Mouse (Mus musculus): ENCODE measurements around the gene Apold1.

Apold1 gene

DNA sequence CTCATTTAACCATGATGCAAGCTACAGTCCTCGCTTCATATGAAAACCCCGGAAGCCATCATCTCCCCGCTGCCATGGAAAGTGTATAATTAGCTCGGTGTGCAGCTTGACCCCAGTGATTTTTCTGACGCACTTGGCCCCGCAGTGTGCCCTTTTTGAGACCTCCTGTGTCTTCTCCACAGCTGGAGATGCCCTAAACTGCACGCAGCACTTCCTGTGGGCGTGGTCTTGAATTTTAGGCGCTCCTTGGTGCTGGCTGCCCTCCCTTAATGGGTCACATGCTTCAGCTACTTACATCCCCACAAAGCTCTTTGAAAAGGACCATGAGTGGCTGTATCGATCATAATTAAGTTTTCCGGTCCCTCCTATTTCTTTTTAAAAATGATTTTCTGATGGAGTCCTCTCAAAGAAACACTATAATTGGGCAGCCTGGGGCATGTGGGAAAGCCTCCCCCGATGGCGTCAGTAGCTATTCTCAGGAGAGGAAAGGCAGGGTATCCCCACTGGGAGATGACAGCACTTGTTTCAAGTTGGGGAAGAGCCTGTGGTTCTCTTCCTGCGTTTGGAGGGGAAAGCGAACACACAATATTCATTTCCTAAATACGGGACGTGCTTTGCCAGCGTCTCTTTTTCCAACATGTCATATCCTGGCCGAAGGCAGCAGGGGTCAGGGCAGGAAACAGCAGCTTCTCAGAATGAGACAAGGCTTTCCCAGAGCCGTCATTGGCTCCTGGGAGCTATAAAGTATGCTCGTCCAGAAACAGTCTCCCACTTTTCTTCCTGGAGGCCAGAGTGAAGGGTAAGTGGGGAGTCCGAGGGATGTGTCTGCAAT, at the start of gene Apold1:
Gene Apold1, plus strand, starts transcription at position 488 of the 832 bp plus-strand sequence.
- peak; percentile 68 for DNase-seq

DNA sequence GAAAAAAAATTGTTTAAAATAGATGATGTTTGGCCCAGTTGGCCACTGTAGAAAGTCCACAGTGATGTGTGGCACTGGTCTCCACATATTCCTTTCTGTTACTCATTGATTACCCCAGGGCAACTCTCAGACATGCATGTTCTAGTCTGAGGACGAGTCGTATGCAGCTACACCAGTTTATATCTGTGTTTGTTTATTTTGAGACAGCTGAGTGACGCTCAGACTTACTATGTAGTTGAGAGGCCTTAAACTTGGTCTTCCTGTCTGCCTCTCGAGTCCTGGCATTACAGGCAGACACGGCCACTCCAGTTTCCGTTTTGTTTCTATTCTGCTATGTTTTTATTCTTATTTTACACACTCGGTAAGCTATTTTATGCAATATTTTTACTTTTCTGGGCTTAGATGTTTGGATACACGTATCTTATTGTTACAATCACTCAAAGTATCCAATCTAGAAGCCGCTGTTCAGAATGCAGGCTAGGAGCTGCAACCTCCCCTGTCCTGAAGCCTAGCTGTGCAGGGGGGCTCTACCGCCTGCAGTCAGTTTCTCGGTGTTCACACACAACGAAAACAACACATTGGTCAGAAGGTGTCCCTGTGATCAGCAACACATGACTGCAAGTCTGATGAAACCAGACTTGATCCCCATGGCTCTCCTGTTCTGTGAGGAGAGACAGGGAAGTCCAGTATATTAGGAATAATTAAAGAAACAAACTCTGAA, 48.9 kb upstream of the Apold1 start:
- no peak for DNase-seq

DNA sequence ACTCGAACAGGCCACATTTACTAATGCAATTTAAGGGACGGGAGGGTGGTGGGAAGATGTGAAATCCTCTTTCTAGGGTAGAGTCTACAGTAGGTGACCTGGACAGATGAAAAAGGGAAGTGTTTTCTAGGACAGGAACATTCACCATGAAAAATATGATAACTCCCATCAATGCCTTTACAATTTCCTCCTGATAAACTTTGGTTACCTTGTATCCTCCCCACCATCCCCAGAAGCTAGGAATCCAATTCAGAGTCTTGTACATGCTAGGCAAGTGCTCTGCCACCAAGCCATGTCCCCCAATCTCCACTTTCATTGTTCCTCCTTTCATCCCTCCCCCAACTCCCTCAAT, 48.3 kb upstream of the Apold1 start:
- no peak for DNase-seq

DNA sequence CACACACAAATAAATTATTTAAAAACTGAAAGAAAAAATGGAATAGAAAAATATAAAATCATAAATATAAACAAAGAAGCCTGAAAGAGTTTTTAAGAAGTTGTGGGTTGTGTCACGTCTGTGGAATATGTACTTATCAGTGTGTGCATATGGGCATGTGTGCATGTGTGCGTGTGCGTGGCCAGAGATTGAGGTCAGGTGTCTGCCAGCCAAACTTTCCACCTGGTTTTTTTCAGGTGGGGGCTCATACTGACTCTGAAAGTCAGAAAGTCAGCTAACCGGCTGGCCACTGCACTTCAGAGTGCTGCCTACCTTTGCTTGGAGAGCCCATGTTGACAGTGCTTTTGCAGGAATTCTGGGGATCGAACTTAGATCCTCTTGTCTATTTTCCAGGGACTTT, 47.2 kb upstream of the Apold1 start:
- no peak for DNase-seq

DNA sequence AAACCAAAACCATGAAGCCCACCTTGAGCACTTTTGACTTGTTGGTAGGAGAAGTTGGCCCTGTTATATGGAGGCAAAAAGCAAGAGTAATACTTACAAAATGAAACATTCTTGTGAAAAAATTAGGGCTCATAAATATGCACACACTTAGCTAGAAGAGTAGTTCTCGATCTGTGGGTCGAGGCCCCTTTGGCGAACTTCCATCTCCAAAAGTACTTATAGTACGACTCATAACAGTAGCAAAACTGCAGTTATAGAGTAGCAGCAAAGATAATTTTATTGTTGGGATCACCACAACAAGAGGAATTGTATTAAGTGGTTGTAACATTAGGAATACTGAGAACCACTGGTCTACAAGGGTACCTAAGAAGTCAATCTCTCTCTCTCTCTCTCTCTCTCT, 41.7 kb upstream of the Apold1 start:
- DNase-seq: no peak

DNA sequence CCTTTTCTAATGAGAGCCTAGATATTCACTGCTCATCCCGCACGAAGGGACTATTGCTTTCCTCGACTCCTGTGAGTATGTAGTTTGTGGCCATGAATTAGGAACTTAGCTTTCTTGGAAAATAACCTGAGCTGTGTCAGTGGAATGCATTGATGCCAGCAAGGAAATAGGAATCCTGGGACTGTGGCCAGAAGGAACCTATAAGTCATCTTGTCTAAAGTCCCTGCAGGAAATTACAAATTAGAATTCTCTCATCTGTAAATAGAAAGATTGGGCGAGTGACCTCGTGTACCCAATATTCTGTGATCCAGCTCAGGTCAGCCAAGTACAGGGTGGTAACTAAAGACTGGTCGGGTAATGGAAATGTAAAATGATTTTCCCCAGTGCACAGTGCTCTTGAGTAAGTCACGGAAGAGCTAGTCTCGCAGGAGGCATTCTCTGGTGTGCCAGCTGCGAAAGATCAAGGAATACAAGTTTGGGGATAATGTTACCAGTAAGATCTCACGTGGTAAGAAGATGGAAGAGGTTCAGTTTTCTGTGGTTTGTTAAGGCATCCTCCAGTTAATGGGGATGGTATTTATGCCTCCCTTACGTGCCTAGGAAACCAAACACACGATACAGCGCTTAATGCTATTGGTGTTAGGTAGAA, 37.6 kb upstream of the Apold1 start:
- DNase-seq: peak; percentile 56

DNA sequence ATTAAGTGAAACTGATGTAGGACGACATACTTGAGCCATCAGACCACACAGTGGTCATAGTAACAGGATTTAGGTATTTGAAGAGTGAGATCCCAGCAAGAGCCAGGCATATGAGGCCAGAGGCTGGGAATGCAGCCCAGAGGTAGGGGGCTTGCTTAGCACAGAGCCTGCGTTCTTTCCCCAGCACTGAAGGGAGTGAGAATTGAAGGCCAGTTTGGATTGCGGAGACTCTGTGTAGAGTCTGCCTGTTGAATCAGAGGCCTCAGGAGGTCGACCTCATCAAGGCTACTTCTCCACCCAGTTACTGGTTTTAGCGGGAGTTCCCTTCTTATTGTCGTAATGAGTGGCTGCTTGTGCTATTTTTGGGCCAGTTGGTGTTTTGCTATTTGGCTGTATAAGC, 35.5 kb upstream of the Apold1 start:
- no peak for DNase-seq

DNA sequence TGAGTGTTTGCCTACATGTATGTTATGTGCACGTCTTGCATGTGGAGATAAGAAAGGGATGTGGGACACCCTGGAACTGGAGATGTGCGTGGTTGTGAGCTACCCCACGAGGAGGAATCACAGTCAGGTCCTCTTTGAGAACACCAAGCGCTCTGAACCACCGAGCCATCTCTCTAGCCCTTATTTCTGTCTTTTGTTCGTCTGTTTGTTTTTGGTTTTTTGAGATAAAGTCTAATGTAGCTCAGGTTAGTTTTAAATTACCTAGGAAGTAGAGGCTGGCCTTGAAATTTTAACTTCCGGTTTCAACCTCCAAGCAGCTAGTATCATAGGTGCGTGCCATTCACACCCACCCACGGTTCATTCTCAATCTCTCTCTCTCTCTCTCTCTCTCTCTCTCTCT, 34.7 kb upstream of the Apold1 start:
- DNase-seq: no peak

DNA sequence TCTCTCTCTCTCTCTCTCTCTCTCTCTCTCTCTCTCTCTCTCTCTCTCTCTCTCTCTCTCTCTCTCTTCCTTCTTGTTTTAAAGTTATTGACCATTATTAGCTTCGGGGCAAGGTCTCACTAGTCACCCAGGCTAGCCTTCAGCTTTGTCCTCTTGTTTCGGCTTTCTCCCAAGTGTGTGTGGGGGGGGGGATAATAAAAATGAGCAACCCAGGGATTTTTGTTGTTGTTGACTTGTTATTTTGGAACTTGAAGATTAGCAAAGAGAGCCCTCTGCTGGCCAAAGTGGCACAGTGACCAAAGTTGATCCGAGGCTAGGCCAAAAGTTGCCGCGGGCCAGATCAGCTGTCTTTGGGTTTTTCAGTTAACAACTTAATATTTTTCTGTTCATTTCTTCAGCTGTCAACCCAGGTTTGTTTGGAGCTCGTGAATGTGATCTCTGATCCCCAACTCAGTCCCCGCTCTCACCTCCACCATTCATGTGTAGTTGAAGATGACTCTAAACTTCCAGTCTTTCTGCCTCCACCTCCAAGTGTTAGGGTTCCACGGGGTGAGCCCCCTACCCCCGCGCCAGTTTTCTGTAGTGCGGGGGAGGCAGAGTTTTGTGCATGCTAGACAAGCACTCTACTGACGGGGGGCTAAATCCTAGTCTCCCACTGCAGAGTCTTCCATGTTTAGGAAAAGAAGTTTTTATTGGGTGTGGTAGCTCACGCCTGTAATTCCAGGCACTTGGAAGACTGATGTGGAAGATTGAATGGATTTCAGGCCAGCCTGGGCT, 34.0 kb upstream of the Apold1 start:
- DNase-seq: peak; percentile 86

DNA sequence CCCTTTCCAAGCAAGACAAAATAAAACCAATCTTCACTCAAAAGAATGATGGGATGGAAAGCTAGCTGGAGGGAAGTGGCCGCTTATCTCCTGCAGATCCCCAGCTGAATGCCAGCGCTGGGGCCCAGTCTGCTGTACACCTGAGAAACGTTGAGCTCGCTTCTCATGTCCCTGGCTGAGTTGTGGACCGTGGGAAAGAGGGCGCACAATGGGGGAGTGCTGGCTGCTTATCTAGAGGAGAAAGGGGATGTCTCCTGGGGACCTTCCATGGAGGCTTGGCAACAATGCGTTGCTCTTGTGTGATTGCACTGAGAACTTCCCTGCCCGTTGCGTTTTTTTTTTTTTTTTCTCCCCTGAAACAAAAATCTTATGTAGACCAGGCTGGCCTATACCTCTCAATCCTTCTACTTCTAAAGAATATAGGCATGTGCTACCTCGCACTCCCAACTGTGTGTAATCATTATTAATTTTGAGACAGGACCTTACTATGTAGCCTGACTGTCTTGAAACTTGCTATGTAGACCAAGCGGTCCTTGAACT, 32.9 kb upstream of the Apold1 start:
- DNase-seq: no peak

DNA sequence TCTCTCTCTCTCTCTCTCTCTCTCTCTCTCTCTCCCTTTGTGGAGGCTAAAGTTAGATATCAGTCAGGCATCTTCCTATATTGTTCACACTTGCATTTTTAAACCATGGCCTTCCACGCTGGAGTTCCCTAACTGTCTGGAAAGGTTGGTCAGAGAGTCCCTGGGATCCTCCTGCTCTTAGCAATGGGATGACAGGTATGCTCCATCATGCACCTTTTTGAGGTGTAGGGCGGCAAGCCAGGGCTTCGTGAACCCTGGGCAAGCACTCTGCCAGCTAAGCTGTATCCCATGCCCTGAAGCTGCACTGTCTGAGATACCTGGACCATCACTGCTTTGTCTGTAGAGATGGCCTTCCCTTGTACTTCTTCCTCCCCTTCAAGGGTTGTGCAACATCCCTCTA, 32.3 kb upstream of the Apold1 start:
- DNase-seq: no peak

DNA sequence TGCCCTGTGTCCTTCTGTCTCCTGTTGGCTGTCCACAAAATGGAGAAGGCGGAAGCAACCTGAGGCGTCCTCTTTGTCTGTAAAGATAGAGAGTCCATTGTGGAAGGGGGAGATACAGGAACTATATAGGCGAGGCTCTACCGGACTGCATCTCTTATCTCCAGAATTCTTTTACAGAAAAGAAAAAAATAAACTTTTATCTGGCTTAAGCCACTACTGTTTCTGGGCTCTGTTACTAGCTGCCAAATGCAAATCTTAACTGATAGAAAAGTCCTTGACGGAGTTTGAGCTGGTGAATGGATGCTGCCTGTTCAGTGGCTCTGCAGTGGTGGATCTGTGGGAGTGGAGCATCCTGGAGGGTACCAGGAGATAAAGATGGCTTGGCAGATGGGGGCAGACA, 30.2 kb upstream of the Apold1 start:
- no peak for DNase-seq

DNA sequence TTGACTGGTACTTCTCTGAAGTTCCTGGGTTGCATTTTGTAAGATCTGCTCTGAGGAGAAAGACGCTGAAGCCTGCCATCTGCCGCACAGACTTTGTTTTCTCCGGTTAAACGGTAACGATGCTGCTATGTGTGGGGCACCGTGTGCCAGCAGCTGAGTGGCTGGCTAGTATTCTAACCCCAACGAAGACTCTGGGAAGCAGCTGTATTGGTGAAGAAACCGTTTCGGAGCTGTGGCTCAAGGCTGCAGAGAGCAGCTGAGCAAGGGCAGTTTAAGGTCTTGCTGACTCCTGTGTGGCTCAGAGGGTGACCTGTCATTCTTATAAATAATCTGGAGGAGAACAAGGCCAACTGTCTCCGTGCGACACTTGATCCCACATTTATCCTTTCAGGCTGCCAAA, 27.5 kb upstream of the Apold1 start:
- peak; percentile 46 for DNase-seq

DNA sequence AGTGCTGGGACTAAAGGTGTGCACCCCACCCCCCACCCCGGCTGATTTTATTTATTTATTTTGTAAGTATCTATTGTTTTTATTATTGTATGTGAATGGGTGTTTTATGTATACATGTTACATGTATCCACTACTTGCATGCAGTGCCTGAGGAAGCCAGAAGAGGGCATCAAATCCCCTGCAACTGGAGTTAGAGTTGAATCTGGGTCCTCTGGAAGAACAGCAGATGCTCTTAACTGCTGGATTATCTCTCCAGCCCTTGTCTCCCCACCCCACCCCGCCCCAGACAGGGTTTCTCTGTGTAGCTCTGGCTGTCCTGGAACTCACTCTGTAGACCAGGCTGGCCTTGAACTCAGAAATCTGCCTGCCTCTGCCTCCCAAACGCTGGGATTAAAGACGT, 25.1 kb upstream of the Apold1 start:
- peak; percentile 28 for DNase-seq

DNA sequence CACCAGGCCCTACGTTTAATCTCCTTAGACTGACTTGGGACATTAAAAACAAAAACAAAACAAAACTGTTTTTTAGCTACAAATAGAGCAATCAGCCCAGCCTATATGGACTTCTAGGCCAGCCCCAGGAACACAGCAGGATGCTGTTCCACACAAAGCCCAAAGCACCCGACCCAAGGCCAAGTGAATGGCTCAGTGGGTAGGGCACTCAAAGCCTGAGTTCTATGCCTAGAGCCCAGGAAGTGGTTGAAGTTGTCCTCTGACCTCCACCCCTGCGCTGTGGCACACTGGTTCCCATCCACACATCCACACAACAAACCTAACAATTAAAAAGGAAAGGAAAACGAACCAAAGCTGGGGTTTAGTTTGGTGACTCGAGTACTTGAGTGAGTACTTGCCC, 20.2 kb upstream of the Apold1 start:
- DNase-seq: no peak

DNA sequence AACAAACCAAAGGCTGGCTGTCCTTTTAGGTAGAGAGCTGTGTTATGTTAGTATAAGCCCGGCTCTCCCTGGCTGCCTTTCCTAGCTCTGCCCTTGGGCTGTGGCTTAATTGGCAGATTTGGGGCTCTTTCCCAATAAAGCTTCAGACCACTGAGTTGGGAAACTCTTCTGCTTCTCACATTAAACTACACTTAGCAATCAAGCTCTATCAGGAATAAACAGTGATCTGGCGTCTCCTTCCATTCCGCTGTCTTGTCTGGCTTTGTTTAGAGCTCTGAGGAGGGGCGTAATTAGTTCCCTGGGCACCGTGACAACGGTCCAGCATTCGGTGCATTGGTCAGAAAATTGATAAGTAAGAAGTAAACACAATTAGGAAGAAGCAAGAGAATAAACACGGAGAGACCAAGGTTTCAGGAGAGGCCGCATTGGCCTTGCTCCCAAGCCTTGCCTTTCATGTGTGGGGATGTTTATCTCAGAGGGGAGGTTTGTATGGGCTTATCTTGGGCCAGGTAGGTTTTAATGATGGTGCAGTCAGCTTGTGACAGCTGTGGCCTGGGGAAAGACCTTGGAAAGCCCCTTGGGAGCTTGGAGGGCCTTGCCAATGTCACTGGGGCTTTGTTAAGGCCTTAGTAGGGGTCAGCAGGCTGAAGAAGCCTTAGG, 19.5 kb upstream of the Apold1 start:
- DNase-seq: no peak

DNA sequence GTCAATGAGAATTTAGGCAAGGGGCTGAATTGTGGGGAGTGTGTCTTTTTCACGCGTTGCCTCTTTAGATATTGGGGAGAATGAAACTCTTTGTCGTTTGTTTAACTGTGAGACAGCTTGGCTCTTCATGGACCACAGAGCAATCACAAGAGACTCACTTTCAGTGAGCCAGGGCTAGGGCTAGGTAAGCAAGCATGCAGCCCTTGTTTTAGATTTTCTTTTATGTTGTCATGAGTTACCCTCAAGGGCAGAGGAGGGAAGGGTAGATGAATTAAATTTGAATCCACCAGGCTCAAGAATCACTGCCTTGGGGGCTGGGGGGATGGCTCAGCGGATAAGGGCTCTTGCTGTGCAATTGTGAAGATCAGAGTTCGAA, 19.0 kb upstream of the Apold1 start:
- no peak for DNase-seq

DNA sequence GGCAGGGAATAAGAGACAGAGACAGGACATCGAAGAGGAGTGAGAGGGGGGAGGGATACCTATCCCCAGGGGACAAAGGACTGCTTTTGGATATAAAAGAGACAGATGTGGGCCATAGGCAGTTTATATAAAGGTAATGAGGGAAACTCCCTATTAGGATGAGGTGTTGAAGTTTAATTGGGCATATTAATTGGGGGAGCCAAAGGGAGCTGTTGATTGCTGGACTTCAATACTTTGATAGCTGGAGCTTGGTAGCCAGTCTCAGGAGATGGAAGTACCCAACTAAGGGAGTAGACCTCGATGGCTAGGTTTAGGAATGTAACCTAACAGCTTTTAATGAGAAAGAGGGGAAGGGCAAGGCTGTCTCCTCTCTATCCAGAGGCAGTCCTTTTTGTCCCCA, 17.6 kb upstream of the Apold1 start:
- DNase-seq: no peak

DNA sequence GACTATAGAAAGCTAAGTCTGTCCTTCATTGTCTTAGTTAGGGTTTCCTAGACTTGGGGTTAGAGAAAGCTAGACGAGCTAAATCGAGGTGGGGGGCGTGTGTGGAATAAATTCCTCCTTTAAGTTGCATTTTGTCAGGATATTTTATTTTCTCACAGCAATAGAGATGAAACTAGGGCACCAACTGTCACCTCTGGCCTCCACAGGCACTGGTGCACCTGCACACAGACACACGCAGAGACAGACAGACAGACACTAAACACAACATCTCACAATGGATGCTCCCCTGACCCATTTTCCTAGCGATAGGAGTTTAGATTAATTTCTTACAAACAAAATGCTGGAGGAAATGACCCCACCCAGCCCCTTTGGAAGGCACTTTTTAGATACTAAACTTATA, 14.8 kb upstream of the Apold1 start:
- no peak for DNase-seq

DNA sequence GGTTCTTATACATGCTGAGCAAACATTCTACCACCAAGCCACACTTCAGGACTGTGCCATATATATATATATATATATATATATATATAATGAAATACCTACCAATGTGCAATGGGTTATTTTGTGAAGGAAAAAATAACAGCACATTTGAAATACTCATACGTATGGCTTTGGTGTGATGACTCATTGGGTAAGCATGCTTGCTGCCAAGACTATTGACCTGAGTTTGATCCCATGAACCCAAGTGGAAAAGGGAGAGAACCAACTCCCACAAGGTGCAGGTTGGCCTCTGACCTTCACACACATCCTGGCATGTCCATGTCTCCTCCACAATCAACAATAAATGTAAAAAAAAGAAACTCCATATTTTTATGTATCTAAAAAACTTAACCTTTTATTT, 13.2 kb upstream of the Apold1 start:
- no peak for DNase-seq

DNA sequence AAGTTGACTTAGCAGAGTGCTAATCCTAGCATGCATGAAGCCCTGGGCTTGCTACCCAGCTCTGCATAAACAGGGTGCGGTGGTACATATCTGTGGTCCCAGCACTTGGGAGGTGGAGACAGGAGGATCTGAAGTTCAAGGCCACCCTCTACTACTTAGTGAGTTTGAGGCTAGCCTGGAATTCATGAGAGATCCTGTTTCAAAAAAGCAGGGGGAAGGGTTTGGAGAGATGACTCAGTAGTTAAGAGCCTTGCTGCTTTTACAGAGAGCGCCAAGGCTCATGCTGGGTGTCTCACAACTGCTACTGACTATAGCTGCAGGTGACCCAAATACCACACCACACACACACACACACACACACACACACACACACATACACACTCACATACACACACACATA, 12.0 kb upstream of the Apold1 start:
- no peak for DNase-seq

DNA sequence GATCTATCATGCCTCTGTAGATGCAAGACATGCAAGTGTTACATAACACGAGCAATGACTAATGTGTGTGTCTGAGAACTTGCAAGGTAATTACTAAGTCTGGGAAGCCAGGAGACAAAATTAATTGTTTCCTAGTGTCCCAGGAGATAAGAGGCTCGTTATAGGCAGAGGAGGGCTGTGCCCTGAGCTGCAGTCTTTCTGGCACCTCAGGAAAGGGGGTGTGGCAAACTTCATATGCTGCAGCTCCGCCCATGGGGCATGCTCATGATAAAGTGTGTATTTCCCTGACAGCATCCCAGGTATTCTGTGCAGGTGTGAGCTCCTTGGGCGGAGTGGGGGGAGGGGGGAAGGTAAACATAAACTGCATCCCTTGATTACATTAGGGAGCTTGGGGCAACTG, 9.4 kb upstream of the Apold1 start:
- no peak for DNase-seq

DNA sequence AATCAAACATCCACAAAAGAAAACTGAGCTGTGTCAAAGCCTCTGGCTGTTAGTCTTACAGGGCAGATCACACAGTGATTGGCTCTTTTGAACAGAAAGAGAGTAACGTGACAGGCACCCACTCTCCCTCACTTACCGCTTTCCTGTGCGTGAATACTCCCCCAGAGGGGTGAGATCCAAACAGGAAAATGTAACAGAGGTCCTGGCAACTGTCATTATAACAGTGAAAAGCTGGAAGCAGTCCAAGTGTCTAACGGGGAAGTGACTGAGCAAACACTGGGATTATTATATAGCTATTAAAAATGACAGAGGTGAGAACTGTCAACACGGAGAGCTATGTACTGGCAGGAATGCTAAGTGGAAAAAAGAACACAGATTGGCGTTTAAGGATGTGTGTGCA, 4.9 kb upstream of the Apold1 start:
- DNase-seq: no peak
